Mouse (Mus musculus): ENCODE data around the gene Olfr126.

DNA sequence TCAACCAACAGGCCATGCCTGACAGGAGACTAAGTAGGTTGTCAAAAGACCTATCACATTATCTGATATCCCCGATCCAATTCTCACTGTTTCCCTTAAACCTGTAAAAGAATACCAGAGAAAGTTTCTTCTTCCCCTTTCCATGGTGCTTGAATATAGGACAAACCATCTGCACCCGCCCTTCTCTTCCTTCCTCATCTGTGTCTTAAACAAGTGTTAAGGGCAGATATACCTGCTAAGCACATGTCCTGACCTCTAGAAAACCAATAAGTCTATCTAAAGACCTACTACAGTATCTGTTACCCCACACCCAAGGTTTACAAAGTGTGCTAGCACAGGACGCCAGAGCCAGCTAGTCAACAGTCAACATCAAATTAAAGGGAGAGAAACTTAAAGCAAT lies 26.5 kb downstream of the Olfr126 start:
- no peak for TF ChIP-seq POLR2A (IDR thresholded peaks at IDR 0.05; ENCODE audit: insufficient read length, low read depth)
- TF ChIP-seq MYOG (IDR thresholded peaks at IDR 0.05; ENCODE audit: control insufficient read depth in 1 of 3, insufficient read depth in 1 of 3, insufficient read length in 2 of 3, low read depth in 2 of 3) = no peak
- TF ChIP-seq POLR2AphosphoS2 (IDR thresholded peaks at IDR 0.05; ENCODE audit: insufficient read length, low read depth) = no peak
- no peak for TF ChIP-seq E2F4 (IDR thresholded peaks at IDR 0.05; ENCODE audit: insufficient read depth)
- no peak for TF ChIP-seq MAX (IDR thresholded peaks at IDR 0.05; ENCODE audit: low read depth)
- TF ChIP-seq TCF12 (IDR thresholded peaks at IDR 0.05; ENCODE audit: insufficient read depth, poor library complexity, severe bottlenecking) = no peak
- no peak for TF ChIP-seq USF1 (IDR thresholded peaks at IDR 0.05; ENCODE audit: low read depth)
- no peak for TF ChIP-seq MYOD1 (IDR thresholded peaks at IDR 0.05; ENCODE audit: control insufficient read depth in 1 of 3, insufficient read length in 2 of 3, low read depth in 2 of 3)
- no peak for TF ChIP-seq REST (IDR thresholded peaks at IDR 0.05; ENCODE audit: insufficient read depth, insufficient read length)
- no peak for TF ChIP-seq TCF3 (IDR thresholded peaks at IDR 0.05; ENCODE audit: insufficient read length, low read depth)
- no peak for TF ChIP-seq CEBPB (IDR thresholded peaks at IDR 0.05; ENCODE audit: insufficient read depth, poor library complexity, severe bottlenecking)

Data from myocyte (in vitro differentiated cells).